Mouse (Mus musculus) olfactory bulb, adult 2 months (tissue): ENCODE measurements around the gene Apopt1.

Source experiments
- CTCF ChIP-seq: fragments of 200-500 bp; IDR thresholded peaks from 2 replicates; pipeline ENCODE4 v1.5.1; 2012; ENCODE audit warnings: low read depth, mild to moderate bottlenecking, low read length, moderate library complexity; ENCODE audit not compliant: insufficient read depth
- POLR2A ChIP-seq: fragments of 200-500 bp; IDR thresholded peaks from 2 replicates; pipeline ENCODE4 v1.6.1; 2012; ENCODE audit warnings: mild to moderate bottlenecking, low read depth, low read length, moderate library complexity; ENCODE audit not compliant: insufficient read depth

- TF ChIP-seq CTCF (no peak), POLR2A (no peak)
Observed at GRCm38 (mm10) chr12:111693341-111694270, 19.5 kb upstream of the Apopt1 start.
